Mouse (Mus musculus): Measurements from ENCODE around the gene Ube2l3.

GRCm38 (mm10) chr16:17234916-17235665 lies 32.6 kb upstream of the Ube2l3 start:
- TF ChIP-seq MYB (IDR thresholded peaks at IDR 0.05; ENCODE audit: low read depth, low read length) (no peak), CTCF (IDR thresholded peaks at IDR 0.05 in 2 of 3, conservative IDR thresholded peaks at IDR 0.05 in 1 of 3; ENCODE audit: control insufficient read depth in 1 of 3, insufficient read depth in 1 of 3, low read depth in 2 of 3, low read length in 3 of 3, poor library complexity in 1 of 3, severe bottlenecking in 1 of 3) (no peak), EP300 (IDR thresholded peaks at IDR 0.05; ENCODE audit: low read depth in 1 of 2, low read length in 2 of 2) (no peak), RAD21 (IDR thresholded peaks at IDR 0.05; ENCODE audit: low read depth, low read length) (no peak), MYC (IDR thresholded peaks at IDR 0.05; ENCODE audit: low read depth, low read length) (no peak), HCFC1 (IDR thresholded peaks at IDR 0.05; ENCODE audit: low read depth, low read length) (no peak), TAL1 (IDR thresholded peaks at IDR 0.05; ENCODE audit: low read length) (no peak), GATA1 (IDR thresholded peaks at IDR 0.05; ENCODE audit: low read depth, low read length) (no peak), POLR2A (IDR thresholded peaks at IDR 0.05; ENCODE audit: control insufficient read depth in 1 of 2, insufficient read depth in 1 of 2, low read depth in 1 of 2, low read length in 2 of 2, poor library complexity in 1 of 2) (no peak), USF2 (IDR thresholded peaks at IDR 0.05; ENCODE audit: borderline replicate concordance in 1 of 2, insufficient read depth in 1 of 2, low read depth in 1 of 2, low read length in 2 of 2) (no peak), UBTF (IDR thresholded peaks at IDR 0.05; ENCODE audit: borderline replicate concordance, insufficient read depth, low read depth, low read length) (no peak), ZNF384 (IDR thresholded peaks at IDR 0.05; ENCODE audit: low read depth, low read length) (no peak), RCOR1 (IDR thresholded peaks at IDR 0.05; ENCODE audit: low read depth, low read length) (no peak)
